Mouse (Mus musculus): ENCODE data around the gene Arl15.

Arl15 gene

GRCm38 (mm10) chr13:114075724-114076384 lies 281.5 kb downstream of the Arl15 start:
- DNase-seq, result peak; percentile 63

GRCm38 (mm10) chr13:114077181-114077580 lies 282.9 kb downstream of the Arl15 start:
- no peak for DNase-seq

GRCm38 (mm10) chr13:114077584-114078270 lies 283.4 kb downstream of the Arl15 start:
- no peak for DNase-seq

- DNase-seq, result no peak
These were observed 284.5 kb downstream of the Arl15 start for GRCm38 (mm10) chr13:114078851-114079250.

GRCm38 (mm10) chr13:114079751-114080150 lies 285.4 kb downstream of the Arl15 start:
- no peak for DNase-seq

GRCm38 (mm10) chr13:114080491-114080890 lies 286.2 kb downstream of the Arl15 start:
- DNase-seq, result no peak

GRCm38 (mm10) chr13:114083570-114084138 lies 289.3 kb downstream of the Arl15 start:
- DNase-seq, result peak; percentile 23

GRCm38 (mm10) chr13:114085442-114085841 lies 291.1 kb downstream of the Arl15 start:
- DNase-seq, result no peak

GRCm38 (mm10) chr13:114086325-114086724 lies 292.0 kb downstream of the Arl15 start:
- DNase-seq, result no peak

GRCm38 (mm10) chr13:114086801-114087200 lies 292.5 kb downstream of the Arl15 start:
- no peak for DNase-seq

- no peak for DNase-seq
These were observed 293.6 kb downstream of the Arl15 start for GRCm38 (mm10) chr13:114087696-114088465.

GRCm38 (mm10) chr13:114090786-114091185 lies 296.5 kb downstream of the Arl15 start:
- no peak for DNase-seq

GRCm38 (mm10) chr13:114091231-114091630 lies 296.9 kb downstream of the Arl15 start:
- no peak for DNase-seq

- no peak for DNase-seq
These were observed 300.0 kb downstream of the Arl15 start for GRCm38 (mm10) chr13:114094151-114094875.

- DNase-seq, result no peak
These were observed 301.1 kb downstream of the Arl15 start for GRCm38 (mm10) chr13:114095440-114095839.

GRCm38 (mm10) chr13:114096386-114096785 lies 302.1 kb downstream of the Arl15 start:
- DNase-seq, result no peak

GRCm38 (mm10) chr13:114101155-114101554 lies 306.9 kb downstream of the Arl15 start:
- no peak for DNase-seq

GRCm38 (mm10) chr13:114106083-114106482 lies 311.8 kb downstream of the Arl15 start:
- no peak for DNase-seq

- DNase-seq, result no peak
These were observed 313.2 kb downstream of the Arl15 start for GRCm38 (mm10) chr13:114107499-114107898.

- DNase-seq, result no peak
These were observed 315.1 kb downstream of the Arl15 start for GRCm38 (mm10) chr13:114109441-114109840.

GRCm38 (mm10) chr13:114109845-114110244 lies 315.5 kb downstream of the Arl15 start:
- no peak for DNase-seq

- no peak for DNase-seq
These were observed 319.2 kb downstream of the Arl15 start for GRCm38 (mm10) chr13:114113516-114113915.

GRCm38 (mm10) chr13:114114586-114114985 lies 320.3 kb downstream of the Arl15 start:
- DNase-seq, result no peak
